Mouse (Mus musculus) lung, adult 18-20 months (tissue): ENCODE data around the gene Usp47.

Experiments
- DNase-seq, 2 experiments: peaks; one replicate each; pipeline ENCODE4 v3.0.0; 2022; ENCODE audit warnings: mixed read lengths in 2 of 2

Gene Usp47

GRCm38 (mm10) chr7:112023150-112023600 is at the start of gene Usp47:
Usp47 (plus strand) TSS chr7:112023504.
- peak; percentile 80 for DNase-seq

- no peak for DNase-seq
Observed at GRCm38 (mm10) chr7:111976401-111976800, 46.9 kb upstream of the Usp47 start.

- no peak for DNase-seq
Observed at GRCm38 (mm10) chr7:111977871-111978270, 45.4 kb upstream of the Usp47 start.

GRCm38 (mm10) chr7:111982296-111982695 is 41.0 kb upstream of the Usp47 start:
- no peak for DNase-seq

GRCm38 (mm10) chr7:111984530-111984929 is 38.8 kb upstream of the Usp47 start:
- no peak for DNase-seq

GRCm38 (mm10) chr7:111985266-111985665 is 38.0 kb upstream of the Usp47 start:
- no peak for DNase-seq

- DNase-seq: no peak
Observed at GRCm38 (mm10) chr7:111986906-111987305, 36.4 kb upstream of the Usp47 start.

GRCm38 (mm10) chr7:111997441-111997840 is 25.9 kb upstream of the Usp47 start:
- no peak for DNase-seq

- DNase-seq: no peak
Observed at GRCm38 (mm10) chr7:111998446-111999004, 24.8 kb upstream of the Usp47 start.

- no peak for DNase-seq
Observed at GRCm38 (mm10) chr7:111999376-111999775, 23.9 kb upstream of the Usp47 start.

- DNase-seq: no peak
Observed at GRCm38 (mm10) chr7:112000166-112000565, 23.1 kb upstream of the Usp47 start.

- DNase-seq: no peak
Observed at GRCm38 (mm10) chr7:112010511-112010910, 12.8 kb upstream of the Usp47 start.

- no peak for DNase-seq
Observed at GRCm38 (mm10) chr7:112010976-112011375, 12.3 kb upstream of the Usp47 start.

- peak; percentile 47 to 58 for DNase-seq
Observed at GRCm38 (mm10) chr7:112012102-112012501, 11.2 kb upstream of the Usp47 start.

GRCm38 (mm10) chr7:112012621-112013177 is 10.6 kb upstream of the Usp47 start:
- DNase-seq: peak; percentile 48 to 70

GRCm38 (mm10) chr7:112014148-112014547 is 9.2 kb upstream of the Usp47 start:
- DNase-seq: no peak

- DNase-seq: no peak
Observed at GRCm38 (mm10) chr7:112022506-112023149, 676 bp upstream of the Usp47 start.

GRCm38 (mm10) chr7:112023601-112024445 is 519 bp downstream of the Usp47 start:
- DNase-seq: peak in 1 of 2 experiments; percentile 38

GRCm38 (mm10) chr7:112024446-112024730 is 1.1 kb downstream of the Usp47 start:
- DNase-seq: no peak

GRCm38 (mm10) chr7:112024856-112025255 is 1.6 kb downstream of the Usp47 start:
- DNase-seq: no peak

GRCm38 (mm10) chr7:112030594-112030993 is 7.3 kb downstream of the Usp47 start:
- no peak for DNase-seq

- DNase-seq: peak in 1 of 2 experiments; percentile 25
Observed at GRCm38 (mm10) chr7:112035804-112036203, 12.5 kb downstream of the Usp47 start.

- no peak for DNase-seq
Observed at GRCm38 (mm10) chr7:112036636-112037035, 13.3 kb downstream of the Usp47 start.

GRCm38 (mm10) chr7:112040271-112040670 is 17.0 kb downstream of the Usp47 start:
- no peak for DNase-seq
